Mouse (Mus musculus) A20 (cell line): ENCODE measurements at regions not wholly inside any gene's neighbourhood (a gene's known extent, or its start where the extent isn't known, plus 50 kb on each side); places are given as distances from the start of the nearest gene placed in this dataset.

ENCODE experiments used
- DNase-seq: peaks from one replicate; pipeline ENCODE4 v3.0.0-alpha.2; 2011; ENCODE audit warnings: low read depth, low spot score

DNA sequence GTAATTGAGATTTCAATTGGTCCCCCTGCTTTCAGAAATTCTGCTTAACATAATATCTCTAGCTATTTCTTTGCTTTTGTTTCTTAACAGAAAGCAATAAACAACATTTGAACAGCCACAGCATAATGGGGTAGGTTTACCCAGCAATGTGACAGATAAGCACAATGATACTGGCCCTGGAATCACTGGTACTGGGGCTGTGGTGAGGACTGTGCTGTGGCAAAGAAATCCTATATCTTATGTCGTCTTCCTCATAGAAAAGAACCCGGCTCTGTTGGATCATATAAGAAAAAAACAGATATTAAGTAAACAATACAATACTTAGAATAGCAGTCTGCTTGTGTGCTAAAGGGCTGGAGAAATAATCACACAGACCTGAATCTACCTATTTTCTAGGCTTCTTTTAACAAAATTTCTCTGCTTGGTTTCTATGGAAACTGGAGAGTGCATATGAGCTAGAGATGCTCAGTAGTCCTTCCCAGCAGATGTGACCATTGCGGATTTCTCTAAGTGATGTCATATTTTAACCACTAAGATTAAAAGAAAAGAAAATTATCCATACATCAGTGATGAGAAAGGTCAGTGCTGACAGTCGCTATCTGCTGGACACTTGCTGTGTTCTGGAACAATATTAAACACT, 119.8 kb upstream of the Gnao1 start:
- DNase-seq: no peak

DNA sequence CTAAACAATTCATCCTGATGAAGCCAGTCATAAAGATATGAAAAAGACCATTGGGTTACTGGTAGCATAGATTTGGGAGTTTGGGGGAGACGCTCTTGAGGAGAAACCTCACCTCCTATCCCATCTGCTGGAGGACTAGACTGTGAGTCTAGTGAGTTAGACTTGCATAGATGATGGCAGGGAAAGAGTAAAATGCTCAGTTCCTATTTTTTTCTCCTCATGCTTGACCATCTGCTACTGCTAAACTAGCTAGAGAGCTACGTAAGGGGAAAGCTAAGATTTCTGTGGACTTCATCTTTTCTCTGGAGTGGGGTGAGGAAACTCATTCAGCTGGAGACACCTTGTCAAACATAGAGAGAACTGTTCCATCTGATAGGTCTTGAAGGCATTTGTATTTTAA, 118.4 kb upstream of the Gnao1 start:
- no peak for DNase-seq

DNA sequence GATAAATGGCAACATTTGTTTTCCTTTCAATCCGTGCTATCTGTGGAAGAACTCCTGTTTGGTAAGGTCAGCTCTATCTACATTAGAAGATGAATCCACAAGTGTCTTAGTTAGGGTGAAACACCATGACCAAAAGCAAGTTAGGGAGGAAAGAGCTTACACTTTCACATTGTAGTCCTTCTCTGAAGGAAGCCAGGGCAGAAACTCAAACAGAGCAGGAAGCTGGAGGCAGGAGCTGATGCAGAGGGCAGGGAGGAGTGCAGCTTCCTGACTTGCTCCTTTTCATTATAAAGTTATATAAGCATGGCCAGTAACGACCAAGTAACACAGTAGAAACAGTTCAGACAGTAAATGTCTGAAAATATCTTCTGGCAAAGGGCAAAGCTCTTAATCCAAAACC, 117.9 kb upstream of the Gnao1 start:
- no peak for DNase-seq

DNA sequence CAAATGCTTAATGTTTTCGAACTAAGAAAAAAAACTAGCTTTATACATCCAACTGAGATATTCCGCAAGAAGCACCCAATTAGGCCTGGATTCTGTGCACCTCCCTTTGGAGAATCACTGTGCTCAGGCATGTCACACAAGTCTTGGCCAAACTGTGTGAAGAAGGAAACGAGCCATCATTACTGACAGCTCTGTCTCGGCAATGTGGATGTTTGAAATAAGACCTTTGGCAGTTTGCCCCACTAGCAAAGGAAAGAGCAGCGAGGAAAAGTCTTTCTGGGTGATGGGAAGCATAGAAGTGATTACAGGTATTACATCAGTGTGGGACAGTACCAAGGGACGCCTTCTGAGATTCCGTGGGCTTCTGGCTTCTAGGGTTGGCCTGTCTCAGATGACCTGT, 112.6 kb upstream of the Gnao1 start:
- no peak for DNase-seq

DNA sequence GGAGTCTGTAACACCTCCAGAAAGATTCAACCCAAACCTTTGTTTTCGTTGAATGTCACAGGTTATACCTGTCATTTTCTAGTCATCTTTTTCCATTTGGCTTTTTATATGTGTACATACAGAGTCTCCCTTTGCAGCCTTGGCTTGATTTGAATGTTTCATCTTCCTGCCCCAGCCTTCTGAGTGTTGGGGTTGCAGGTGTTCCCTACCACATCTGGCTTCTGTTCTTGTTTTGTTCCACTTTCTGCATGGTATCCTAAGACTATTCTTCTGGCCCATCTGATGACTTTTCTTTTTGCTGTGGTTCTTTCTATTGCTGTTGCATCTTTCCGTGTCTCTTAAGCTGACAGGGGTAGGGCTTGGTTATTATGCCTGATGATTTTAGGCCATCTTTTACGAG, 111.3 kb upstream of the Gnao1 start:
- DNase-seq: no peak

DNA sequence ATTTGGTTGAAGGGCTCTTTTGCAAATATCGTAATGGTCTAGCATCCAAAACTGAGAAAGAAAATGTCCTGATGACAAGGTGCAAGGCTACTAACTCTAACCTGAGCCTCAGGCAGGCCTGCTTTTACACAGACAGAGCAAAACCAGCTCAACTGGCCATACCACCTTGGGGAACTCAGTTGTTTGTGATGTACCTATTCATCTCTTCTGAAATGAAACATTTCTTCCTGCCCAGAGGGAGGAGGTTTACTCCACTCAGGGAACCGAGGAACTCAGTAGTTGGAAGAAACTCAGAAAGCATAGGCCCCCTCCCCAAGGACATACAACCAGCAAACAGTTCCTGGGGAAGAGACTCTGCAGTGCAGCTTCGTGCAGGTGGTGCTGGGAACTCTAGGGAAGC, 108.4 kb upstream of the Gnao1 start:
- DNase-seq: no peak

DNA sequence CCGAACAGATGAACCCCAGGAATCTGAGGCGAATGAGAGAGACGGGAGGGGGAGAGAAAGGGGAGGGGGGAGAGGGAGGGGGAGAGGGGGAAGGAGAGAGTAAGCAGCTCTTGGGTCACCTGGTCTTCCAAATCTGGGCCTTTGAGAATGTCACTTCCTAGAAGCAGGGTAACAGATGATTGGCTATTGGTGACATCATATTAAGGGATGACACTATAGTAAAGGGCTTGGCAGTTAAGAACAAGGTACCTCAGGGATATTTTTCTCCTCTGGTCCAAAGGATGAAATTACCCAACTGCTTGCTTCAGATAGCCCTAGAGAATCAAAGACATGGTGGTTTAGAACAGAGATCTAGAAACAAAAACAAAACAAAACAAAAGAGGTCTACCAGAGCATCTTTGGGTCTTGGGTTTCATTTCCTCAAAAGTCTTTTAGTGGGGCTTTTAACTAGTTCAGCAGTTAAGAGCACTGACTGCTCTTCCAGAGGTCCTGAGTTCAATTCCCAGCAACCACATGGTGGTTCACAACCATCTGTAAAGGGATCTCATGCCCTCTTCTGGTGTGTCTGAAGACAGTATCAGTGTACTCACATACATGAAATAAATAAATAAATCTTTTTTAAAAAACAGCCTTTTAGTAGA, 97.6 kb upstream of the Gnao1 start:
- DNase-seq: no peak

DNA sequence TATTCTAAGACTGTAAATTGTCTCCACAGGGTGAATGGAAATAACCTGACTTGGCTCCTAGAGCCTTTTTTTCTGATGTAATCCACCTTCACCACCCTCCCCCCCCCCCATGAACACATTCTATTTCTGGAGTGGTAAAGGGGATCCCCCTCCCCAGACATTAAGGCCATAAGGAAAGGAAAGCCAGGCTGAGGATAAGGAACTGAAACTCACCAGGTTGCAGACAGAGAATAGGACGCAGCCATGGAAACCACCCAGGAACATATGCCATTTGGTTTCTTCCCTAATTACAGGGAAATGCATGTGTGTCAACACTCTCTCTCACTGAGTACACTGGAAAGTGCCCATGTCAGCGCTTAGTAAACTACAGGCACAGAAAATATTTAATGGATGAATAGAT, 96.5 kb upstream of the Gnao1 start:
- no peak for DNase-seq

DNA sequence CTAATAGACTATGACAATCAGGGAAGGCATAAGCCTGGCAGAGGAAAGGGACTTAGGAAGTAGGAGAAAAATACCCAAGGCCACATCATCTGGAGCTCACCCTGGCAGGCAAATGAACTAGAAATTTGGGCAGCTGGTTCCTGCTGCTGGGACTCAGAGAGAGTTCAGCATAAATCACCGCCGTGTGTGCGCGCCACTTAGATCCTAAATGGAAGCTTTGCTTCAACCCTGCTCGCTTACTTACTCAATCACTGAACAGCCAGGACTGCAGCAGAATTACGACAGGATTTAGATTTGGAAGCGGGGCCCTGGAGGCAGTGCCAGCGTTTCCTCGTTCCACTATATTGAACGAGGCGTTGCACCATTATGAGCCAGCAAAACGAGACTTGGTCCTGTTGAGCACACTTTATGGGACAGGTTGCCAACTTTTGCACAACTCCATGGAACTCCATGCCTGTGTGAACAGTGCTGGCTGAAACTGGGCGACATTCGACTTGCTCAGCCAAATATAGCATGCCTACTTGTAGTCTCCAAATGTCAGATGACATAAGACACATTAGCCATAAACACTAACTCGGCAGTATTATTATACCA, 84.8 kb upstream of the Gnao1 start:
- no peak for DNase-seq

DNA sequence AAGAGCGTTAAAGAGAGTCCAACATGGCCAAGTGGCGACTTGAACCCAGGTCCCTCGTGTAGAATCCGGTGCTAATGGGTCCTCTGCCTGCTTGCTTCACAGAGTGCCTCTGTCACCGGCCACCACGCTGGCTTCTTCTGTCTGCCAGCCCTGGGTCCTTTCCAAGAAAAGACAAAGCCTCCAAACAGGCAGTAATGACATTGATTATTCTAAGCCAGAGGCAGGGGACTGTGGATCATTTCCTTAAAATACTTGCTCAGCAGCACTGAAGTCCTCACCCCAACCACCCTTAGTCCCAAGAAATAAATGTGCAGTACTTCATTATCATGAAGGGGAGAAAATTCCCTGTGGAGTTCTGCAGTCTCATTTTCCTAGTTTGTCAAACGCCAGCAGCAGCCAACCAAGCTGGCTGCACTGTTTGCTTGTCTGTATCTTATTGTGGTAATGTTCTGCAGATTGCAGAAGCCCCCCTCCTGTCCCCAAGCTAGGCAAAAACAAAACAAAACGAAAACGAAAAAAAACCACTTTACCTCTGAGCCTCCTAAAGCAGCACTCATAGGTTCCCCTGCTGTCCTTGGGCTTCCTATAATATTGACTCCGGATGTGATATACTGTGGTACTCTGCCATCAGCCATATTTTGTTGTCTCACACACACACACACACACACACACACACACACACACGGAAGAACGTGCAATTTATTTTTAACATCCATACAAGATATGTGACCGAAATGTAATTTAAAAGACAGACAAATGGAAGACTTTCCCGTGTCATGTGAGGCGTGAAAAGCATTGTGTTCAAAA, 80.4 kb upstream of the Gnao1 start:
- DNase-seq: no peak

DNA sequence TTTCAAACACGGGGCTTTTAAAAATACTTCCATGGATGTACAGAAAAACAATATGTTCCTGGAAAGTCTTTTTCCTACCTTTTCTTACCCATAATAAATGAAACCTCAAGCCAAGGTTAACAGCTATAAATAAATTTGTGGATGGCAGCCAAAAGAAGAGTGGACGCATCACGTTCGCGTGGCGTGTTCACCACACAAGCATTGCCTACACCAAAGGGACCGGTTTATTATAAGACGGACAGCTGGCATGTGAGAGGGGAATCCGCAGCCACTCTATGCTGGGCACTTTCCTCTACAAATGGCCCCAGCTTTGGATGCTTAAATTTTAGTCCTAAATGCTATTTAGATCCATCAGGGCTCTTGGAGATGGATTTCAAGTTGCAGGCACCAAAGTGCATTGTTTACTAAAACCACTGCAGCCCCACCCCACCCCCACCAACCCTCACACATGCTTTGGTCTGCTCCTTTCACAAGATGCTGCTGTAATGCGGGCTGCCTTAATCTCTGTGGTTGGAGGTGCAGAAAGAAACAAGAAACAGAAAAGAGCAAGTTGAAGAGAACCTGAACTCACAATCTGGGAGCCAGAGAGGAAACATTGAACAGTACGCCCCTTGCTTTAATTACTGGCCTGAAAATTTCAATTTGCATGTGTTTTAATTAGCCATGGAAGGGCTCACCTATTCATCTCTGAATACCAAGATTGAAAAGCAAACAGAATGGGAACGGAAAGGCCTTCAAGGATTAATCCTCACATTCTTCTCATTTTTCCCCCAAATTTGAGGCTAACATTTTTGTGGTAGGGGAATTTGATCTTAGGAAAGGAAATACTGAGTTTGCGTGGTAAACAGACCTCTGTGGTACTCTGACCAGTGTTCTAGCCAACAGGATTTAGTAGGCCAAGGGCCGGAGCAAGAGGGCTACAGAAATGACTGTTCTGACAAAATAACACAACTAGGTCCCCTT, 78.7 kb upstream of the Gnao1 start:
- DNase-seq: no peak

DNA sequence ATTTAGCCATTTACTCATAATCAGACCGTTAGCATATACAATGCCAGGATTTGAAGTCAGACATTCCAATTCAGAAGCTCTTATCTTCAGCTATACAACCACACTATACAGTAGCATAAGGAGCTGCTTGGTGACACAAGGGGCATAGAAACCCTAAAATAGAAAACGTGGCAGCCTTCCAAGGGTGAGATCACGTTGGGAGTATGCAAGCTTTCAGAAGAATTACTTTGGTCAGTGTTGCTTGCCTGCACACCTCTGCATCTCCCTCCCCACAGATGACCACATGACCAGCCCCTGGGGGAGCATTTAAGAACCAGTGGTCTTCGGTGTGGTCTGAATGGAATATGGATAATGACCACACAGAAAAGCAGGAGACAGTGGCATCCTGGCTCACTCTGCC, 74.9 kb upstream of the Gnao1 start:
- no peak for DNase-seq

DNA sequence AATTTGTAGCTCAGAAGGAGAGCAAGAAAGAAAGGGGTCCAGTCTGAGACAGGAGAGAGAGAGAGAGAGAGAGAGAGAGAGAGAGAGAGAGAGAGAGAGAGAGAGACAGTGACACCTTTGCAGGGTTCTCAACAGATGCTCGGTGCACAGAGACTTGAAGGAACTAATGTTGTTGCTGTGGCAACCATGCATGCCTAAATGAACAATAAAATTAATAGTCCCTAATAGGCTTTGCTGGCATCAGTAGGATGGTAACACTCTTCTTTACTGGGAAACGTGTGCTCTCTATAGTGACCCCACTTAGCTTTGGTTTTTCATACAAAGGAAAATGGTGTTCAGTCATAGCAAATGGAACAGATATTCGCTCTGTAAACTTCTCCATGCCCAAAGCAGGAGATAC, 69.5 kb upstream of the Gnao1 start:
- no peak for DNase-seq

DNA sequence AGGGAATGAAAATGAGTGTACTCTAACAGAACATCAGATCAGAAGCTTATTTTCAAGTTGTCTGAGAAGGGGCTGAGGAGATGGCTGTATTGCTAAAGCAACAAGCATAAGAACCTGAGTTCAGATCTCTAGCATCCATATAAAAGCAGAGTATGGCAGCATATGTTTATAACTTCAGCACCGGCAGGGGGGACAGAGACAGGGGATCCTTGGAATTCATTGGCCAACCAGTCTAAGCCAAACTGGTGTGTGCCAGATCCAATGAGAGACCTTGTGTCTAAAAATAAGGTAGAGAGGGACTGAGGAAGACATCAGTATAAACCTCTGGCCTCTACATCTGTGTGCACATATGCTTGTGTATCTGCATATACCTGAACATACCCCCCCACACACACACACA, 61.0 kb upstream of the Gnao1 start:
- DNase-seq: no peak

DNA sequence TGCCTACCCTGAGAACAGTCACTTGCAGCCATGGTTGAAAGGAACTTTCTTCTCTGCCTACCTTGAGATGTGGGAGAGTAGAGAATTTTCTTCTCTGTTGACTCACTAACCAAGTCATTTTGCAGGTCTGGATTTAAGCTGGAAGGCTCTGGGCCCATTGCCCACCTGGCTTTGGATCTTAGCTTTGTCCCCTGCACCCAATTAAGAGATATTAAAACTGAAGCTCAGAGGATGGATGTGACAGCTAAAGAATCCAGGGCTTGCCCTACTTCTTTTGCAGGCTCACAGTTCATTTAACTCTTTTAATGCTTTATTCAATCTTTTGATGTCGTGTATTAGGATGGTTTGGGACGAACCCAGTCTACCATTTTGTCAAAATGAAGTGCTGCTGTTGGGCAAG, 58.8 kb upstream of the Gnao1 start:
- no peak for DNase-seq

DNA sequence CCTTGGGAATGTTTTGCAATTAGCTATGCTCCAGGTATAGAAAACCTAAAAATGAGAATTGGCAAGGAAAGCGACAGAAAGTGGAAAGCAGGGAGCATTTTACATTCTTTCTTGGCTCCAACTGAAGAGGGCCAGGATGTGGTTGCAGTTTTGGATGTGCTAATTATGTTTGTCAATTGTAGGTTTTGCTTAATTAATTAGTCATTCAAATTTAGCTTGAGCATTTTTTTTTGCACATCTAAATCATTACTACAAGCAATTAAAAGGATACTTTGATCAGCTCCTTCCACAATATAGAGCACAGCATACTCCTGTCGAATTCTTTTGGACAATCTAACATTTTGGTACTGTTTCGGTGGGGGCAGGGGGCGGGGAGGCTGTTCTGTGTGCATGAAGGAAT, 53.8 kb upstream of the Gnao1 start:
- DNase-seq: no peak
